Mouse (Mus musculus) liver, embryonic 15.5 days (tissue): ENCODE measurements at regions not wholly inside any gene's neighbourhood (a gene's known extent, or its start where the extent isn't known, plus 50 kb on each side); places are given as distances from the start of the nearest gene placed in this dataset.

Source experiments
- ATAC-seq: fragments of 200-750 bp; cut with Nextera tagmentation; 2 replicates; pipeline ENCODE4 v1.8.0; 2017; ENCODE audit warnings: moderate number of reproducible peaks, mild to moderate bottlenecking, moderate library complexity; ENCODE audit not compliant: insufficient read depth
- H3K27ac ChIP-seq: fragments of 300-500 bp; sonication (generic); replicated peaks from 2 replicates; pipeline ENCODE4 v1.5.1; 2015; ENCODE audit warnings: mild to moderate bottlenecking, inconsistent platforms
- H3K27me3 ChIP-seq: fragments of 300-500 bp; sonication (generic); 2 replicates; pipeline ENCODE4 v1.6.1; 2015; ENCODE audit warnings: mild to moderate bottlenecking, inconsistent platforms
- H3K36me3 ChIP-seq: fragments of 300-500 bp; sonication (generic); replicated peaks from 2 replicates; pipeline ENCODE4 v1.6.1; 2015; ENCODE audit warnings: moderate library complexity, mild to moderate bottlenecking, inconsistent platforms
- H3K4me1 ChIP-seq: fragments of 300-500 bp; sonication (generic); replicated peaks from 2 replicates; pipeline ENCODE4 v1.6.1; 2015; ENCODE audit warnings: inconsistent platforms
- H3K4me2 ChIP-seq: fragments of 300-500 bp; sonication (generic); 2 replicates; pipeline ENCODE4 v1.6.1; 2015; ENCODE audit warnings: moderate library complexity, mild to moderate bottlenecking, inconsistent platforms
- H3K4me3 ChIP-seq: fragments of 300-500 bp; sonication (generic); replicated peaks from 2 replicates; pipeline ENCODE4 v1.5.1; 2015; ENCODE audit warnings: mild to moderate bottlenecking, inconsistent platforms
- H3K9ac ChIP-seq: fragments of 300-500 bp; sonication (generic); 2 replicates; pipeline ENCODE4 v1.6.1; 2015; ENCODE audit warnings: moderate library complexity, mild to moderate bottlenecking, inconsistent platforms
- H3K9me3 ChIP-seq: fragments of 300-500 bp; sonication (generic); replicated peaks from 2 replicates; pipeline ENCODE4 v1.6.1; 2016; ENCODE audit warnings: inconsistent platforms
- WGBS: fragments of 180-500 bp; shearing (Covaris S2); methylation state at CpG from one replicate; pipeline ENCODE4 v1.1.7; 2015; ENCODE audit warnings: mixed read lengths; ENCODE audit not compliant: insufficient replicate concordance; 5-methylcytosine and 5-hydroxymethylcytosine counted together

DNA sequence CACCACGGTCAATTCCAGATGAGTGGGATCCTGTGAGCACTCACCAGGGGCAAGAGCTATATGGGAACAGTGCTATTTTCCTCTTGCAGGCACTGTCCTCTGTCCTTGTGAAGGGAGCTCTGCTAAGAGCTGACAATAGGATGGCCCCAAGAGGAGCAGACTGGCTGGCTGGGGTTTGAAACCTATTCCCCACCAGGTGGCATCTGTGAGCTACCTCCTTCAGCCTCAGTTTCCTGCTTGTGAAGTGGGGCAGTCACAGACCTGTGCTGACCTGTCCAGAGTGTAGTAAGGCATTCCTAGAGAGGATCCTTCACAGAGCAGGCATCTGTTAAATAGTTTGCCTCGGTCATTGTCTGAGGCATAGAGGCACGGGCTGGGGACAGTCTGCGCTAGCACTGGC lies 71.8 kb upstream of the Lrpap1 start:
- Histone ChIP-seq H3K9ac (no peak overlapping the region), H3K4me1 (peaks cover 16% of the 10 kb centered on the region), H3K27ac (peak overlapping the region; percentile 7; the same call in 1 of the 2 replicates), H3K36me3 (no peaks in the 10 kb centered on the region), H3K9me3 (no peaks in the 10 kb centered on the region), H3K4me2 (no peak overlapping the region), H3K4me3 (no peak overlapping the region), H3K27me3 (peaks cover 42% of the 10 kb centered on the region)
- whole genome bisulfite sequencing, result 64% methylated on average over 4 of the region's 4 CpGs
- ATAC-seq, result no peak

DNA sequence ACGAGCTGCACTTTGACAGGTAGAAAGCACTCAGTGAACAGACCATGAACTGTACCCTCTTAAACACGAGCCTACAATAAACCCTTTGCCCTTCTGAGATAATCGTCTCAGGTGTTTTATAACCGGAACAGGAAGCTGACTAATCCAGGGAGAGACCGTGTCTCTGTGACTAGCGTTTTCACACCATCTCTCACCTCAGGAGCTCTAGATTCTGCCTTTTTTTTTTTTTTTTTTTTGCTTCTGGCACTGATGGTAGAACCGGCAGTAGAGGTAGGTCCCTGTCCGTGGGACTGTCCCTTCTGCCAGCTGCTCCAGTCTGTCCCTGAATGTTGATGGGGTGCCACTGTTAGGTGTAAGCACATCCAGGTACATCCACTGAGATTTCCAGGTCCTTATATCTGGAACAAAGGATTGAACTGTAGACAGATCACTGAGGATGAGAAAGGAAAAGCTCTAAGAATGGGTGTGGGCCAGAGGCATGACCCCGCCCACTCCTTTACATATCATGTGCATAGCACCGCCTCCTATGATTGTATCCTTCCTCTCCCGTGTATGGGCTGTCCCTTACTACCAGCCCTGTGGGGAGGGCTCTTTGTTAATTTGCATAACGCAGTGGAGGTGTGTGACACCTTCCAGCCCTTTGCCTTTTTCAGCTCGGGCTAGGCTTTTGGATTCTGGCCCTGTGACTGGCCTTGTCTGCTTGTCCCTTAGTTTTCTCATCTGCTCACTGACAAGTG lies 70.7 kb upstream of the Lrpap1 start:
- H3K9me3 ChIP-seq, result no peaks in the 10 kb centered on the region
- no peaks in the 10 kb centered on the region for H3K36me3 ChIP-seq
- H3K27me3 ChIP-seq, result peaks cover 45% of the 10 kb centered on the region
- H3K4me2 ChIP-seq, result no peak overlapping the region
- no peak overlapping the region for H3K9ac ChIP-seq
- 39% methylated on average over 13 of the region's 13 CpGs for WGBS
- ATAC-seq, result peak; percentile 83
- H3K4me1 ChIP-seq, result peaks cover 16% of the 10 kb centered on the region
- H3K27ac ChIP-seq, result no peak overlapping the region
- no peak overlapping the region for H3K4me3 ChIP-seq

DNA sequence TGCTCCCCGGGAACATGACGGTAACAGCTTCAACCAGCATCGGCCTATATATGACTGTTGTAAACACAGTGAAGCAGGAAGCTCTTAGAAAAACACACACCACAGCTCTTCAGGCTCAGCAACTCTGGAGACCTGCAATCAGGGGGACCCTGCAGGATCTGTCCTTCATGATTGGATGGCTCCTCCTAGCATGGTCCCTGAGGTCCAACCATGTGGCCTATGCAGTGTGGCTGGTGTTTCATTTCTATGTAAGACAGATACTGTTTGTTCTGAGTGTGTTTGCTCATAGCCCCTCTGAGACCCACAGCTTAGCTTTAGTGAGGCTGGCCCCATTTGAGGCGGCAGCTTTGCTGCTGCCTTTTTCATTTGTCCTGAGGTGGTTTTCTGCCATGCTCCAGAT lies 68.8 kb upstream of the Lrpap1 start:
- H3K4me2 ChIP-seq, result no peak overlapping the region
- WGBS, result 53% methylated on average over 4 of the region's 4 CpGs
- ATAC-seq, result no peak
- no peak overlapping the region for H3K9ac ChIP-seq
- no peak overlapping the region for H3K27ac ChIP-seq
- H3K27me3 ChIP-seq, result peaks cover 53% of the 10 kb centered on the region
- H3K4me1 ChIP-seq, result peaks cover 16% of the 10 kb centered on the region
- no peak overlapping the region for H3K4me3 ChIP-seq
- H3K9me3 ChIP-seq, result no peaks in the 10 kb centered on the region
- no peaks in the 10 kb centered on the region for H3K36me3 ChIP-seq

DNA sequence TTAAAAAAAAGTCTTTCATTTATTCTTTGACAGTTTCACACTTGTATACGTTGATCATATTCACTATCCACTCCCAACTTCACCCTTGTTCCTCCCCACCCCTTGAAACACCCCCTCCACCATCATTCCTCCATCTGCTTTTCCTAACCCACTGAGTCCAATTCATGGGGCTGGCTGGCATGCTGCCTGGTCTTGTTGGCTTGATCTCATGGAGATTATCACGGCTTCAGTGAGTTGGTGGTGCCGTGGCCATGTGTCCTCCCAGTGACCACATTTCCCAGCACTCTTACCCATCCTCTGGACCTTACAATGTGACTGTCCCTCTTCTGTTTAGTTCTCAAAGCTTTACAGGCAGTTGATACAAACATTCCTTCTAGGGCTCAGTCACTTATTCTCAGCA lies 65.8 kb upstream of the Lrpap1 start:
- H3K4me1 ChIP-seq, result peaks cover 6% of the 10 kb centered on the region
- no peaks in the 10 kb centered on the region for H3K9me3 ChIP-seq
- H3K4me2 ChIP-seq, result no peak overlapping the region
- no peak for ATAC-seq
- H3K27ac ChIP-seq, result no peak overlapping the region
- H3K36me3 ChIP-seq, result no peaks in the 10 kb centered on the region
- 48% methylated on average over 3 of the region's 3 CpGs for WGBS
- peaks cover 44% of the 10 kb centered on the region for H3K27me3 ChIP-seq
- H3K4me3 ChIP-seq, result no peak overlapping the region
- H3K9ac ChIP-seq, result no peak overlapping the region

DNA sequence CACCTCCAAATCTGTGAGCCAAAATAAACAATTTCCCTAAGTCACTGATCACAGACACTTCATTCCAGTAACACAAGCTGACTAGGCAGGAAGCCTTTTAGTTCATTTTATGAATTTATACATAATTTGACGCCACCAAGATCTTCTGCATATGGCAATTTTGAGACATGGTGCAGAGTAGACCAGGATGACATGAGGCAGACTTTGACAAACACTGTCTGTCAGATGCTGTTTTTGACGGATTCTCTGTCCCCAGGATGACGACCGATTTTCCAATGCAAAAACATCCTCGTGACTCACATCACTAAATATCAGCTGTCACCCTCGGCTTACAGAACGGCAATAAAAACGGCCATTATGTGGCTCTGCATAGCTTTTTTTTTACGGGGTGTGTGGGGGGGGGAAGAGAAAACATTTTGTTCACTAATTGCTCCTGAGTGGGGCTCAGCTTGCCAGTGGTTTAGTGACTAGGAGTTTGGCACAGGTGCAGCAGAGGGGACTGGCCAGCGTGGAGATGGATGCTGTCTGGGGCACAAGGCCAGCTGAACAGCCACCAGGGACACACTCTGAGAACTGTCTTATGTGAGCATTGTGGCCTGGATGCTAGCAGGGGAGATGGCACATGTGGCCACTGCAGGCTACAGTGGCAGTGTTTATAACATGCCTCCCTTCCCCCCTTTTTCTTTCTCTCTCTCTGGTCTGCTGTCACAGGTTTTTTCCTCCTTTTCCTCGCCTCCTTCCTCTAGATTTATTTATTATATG lies 65.0 kb upstream of the Lrpap1 start:
- peaks cover 40% of the 10 kb centered on the region for H3K27me3 ChIP-seq
- no peaks in the 10 kb centered on the region for H3K36me3 ChIP-seq
- H3K27ac ChIP-seq, result no peak overlapping the region
- no peak overlapping the region for H3K9ac ChIP-seq
- H3K9me3 ChIP-seq, result no peaks in the 10 kb centered on the region
- 61% methylated on average over 11 of the region's 11 CpGs for WGBS
- no peak overlapping the region for H3K4me2 ChIP-seq
- peaks cover 9% of the 10 kb centered on the region for H3K4me1 ChIP-seq
- no peak overlapping the region for H3K4me3 ChIP-seq
- no peak for ATAC-seq

DNA sequence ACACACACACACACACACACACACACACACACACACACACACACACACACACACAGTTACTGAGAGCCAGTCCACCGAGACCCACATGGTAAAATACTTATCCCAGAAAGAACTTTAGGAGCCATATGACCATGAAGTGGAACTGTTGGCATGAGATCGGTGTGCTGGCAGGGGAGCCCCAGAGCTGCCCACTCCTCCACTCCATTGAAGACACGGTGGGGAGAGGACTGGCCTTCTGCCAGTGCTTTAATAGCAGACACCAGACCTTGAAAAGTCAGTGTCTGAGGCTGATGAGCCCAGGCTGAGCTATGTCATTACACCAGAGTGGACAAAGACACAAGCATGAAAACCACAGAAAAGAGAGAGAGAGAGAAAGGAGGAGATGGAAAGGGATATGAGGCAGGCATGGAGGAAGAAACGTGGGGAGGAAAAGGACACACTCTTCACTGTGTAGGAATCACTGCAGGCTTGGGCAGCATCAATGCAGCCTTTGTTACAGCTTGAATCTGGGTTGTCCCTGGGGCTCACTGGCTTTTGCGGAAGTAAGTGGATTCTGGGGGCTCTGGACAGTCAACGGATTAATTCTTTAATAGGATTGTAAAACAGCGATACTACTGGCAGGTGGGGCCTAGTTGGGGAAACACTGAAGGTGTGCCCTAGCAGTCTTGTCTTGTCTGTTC lies 64.2 kb upstream of the Lrpap1 start:
- Histone ChIP-seq H3K4me3 (no peak overlapping the region), H3K27me3 (peaks cover 38% of the 10 kb centered on the region), H3K27ac (no peak overlapping the region), H3K36me3 (no peaks in the 10 kb centered on the region), H3K4me1 (peaks cover 17% of the 10 kb centered on the region), H3K4me2 (no peak overlapping the region), H3K9me3 (no peaks in the 10 kb centered on the region), H3K9ac (no peak overlapping the region)
- WGBS, result 76% methylated on average over 7 of the region's 7 CpGs
- no peak for ATAC-seq

DNA sequence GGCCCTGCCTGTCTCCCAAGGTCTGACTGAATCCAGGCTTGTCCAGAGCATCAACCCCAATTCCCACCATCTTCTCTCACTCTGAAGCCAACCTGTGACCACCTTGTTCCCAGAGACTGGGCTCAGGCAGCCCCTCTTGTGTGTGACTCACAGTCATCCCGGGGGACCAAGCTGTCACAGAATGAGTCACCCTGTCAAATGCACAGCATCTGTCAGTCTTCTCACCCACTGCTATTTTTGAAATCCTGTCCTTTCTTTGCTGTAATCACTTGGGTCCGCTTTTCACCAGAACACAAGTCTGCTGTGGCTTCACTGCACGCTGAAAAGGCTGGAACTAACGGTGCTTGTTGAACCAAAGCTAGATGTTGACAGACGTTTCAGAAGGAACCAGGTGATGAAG lies 63.3 kb upstream of the Lrpap1 start:
- ATAC-seq, result no peak
- H3K9me3 ChIP-seq, result no peaks in the 10 kb centered on the region
- no peak overlapping the region for H3K4me2 ChIP-seq
- no peak overlapping the region for H3K9ac ChIP-seq
- H3K4me1 ChIP-seq, result peaks cover 19% of the 10 kb centered on the region
- peaks cover 32% of the 10 kb centered on the region for H3K27me3 ChIP-seq
- H3K27ac ChIP-seq, result no peak overlapping the region
- H3K36me3 ChIP-seq, result no peaks in the 10 kb centered on the region
- WGBS, result 54% methylated on average over 5 of the region's 5 CpGs
- H3K4me3 ChIP-seq, result no peak overlapping the region

DNA sequence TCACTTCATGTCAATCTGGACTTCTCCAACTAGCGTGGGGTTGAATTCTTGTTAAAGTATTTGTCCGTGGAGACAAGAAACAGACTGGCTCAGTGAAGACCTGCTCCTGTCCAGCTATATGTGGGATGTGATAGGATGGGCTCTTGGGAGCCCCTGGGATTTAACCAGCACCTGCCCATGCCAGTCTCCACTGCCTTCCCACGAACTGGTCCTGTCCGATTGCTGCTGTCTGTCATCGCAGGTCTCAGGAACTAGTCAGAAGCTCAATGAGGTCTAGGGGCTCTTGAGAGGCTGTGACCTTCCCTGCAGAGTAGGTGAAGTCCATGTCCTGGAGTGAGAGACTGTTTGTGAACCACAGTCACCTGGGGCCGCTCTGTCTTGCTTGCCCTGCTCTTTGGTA lies 62.8 kb upstream of the Lrpap1 start:
- no peaks in the 10 kb centered on the region for H3K36me3 ChIP-seq
- H3K27me3 ChIP-seq, result peaks cover 32% of the 10 kb centered on the region
- ATAC-seq, result no peak
- WGBS, result 70% methylated on average over 6 of the region's 6 CpGs
- no peak overlapping the region for H3K4me3 ChIP-seq
- H3K27ac ChIP-seq, result no peak overlapping the region
- no peaks in the 10 kb centered on the region for H3K9me3 ChIP-seq
- no peak overlapping the region for H3K9ac ChIP-seq
- peaks cover 19% of the 10 kb centered on the region for H3K4me1 ChIP-seq
- H3K4me2 ChIP-seq, result no peak overlapping the region

DNA sequence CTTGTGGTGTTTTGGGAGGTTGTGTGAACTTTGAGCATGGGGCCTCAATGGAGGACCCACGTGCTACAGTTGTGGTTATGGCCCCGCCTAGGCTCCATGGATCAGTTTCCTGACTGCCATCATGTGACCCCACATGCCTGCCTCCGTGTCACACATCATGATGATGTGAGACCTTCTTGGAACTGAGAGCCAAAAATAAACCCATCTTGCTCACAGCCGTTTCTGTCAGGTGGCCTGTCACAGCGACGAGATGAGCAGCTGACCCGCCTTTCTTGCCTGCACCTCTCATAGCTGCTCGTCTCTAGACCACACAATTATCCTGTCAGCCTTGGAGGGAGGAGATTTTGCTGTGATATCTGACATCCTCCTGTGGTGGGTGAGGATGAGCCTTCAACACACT lies 60.4 kb upstream of the Lrpap1 start:
- Histone ChIP-seq H3K4me2 (peak overlapping the region; percentile 6; the same call in 1 of the 2 replicates), H3K4me3 (no peak overlapping the region), H3K4me1 (peaks cover 39% of the 10 kb centered on the region), H3K36me3 (no peaks in the 10 kb centered on the region), H3K27me3 (peaks cover 22% of the 10 kb centered on the region), H3K27ac (0 out of 2 replicates have a peak overlapping the region, but pooled peaks have one; percentile 6), H3K9me3 (no peaks in the 10 kb centered on the region), H3K9ac (no peak overlapping the region)
- 21% methylated on average over 8 of the region's 8 CpGs for WGBS
- ATAC-seq, result no peak

DNA sequence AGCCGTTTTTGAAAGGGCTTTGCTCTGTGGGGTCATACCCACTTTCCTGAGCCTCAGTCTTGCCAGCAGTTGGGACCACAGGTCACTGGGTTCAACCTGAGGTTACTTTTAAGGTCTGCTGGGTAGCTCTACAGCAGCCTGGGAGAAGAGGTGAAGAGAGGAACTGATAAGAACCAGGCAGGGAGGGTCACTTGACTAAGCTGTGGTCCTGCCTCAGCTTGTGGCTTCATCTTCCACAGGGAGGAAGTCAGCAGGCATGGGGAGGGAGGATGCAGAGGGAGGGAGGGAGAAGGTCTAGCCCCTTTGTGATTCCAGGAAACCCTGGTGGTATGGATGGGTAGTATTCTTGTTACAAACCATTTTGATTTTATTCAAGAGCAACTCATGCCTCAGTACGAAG lies 59.9 kb upstream of the Lrpap1 start:
- Histone ChIP-seq H3K9ac (no peak overlapping the region), H3K4me2 (no peak overlapping the region), H3K4me1 (peaks cover 45% of the 10 kb centered on the region), H3K36me3 (no peaks in the 10 kb centered on the region), H3K4me3 (no peak overlapping the region), H3K27me3 (peaks cover 17% of the 10 kb centered on the region), H3K27ac (no peak overlapping the region), H3K9me3 (no peaks in the 10 kb centered on the region)
- 51% methylated on average over 2 of the region's 2 CpGs for WGBS
- no peak for ATAC-seq

DNA sequence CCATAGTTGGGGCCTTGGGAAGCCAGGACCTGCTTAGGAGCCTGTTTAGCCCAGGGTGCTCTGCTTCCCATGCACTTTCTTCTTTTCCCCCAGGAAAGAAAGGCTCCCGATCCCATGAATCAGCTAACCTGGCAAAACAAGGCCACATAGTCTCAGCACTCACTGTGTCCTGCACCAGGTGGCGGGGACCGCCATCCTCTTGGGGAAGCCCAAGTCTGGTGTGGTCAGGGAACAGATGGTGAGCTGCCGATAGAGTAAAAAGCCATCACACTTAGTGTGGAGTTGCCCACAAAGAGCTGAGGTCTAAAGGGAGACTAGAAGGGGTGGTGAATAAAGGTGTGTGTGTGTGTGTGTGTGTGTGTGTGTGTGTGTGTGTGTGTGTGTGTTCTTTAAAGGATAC lies 57.0 kb upstream of the Lrpap1 start:
- Histone ChIP-seq H3K4me2 (peak overlapping the region; percentile 60), H3K36me3 (no peaks in the 10 kb centered on the region), H3K27me3 (peaks cover 3% of the 10 kb centered on the region; the same call in 1 of the 2 replicates), H3K4me3 (no peak overlapping the region), H3K4me1 (peaks cover 73% of the 10 kb centered on the region), H3K9ac (peak overlapping the region; percentile 19; the same call in 1 of the 2 replicates), H3K27ac (peak overlapping the region; percentile 77), H3K9me3 (no peaks in the 10 kb centered on the region)
- no peak for ATAC-seq
- 88% methylated on average over 4 of the region's 4 CpGs for WGBS
